Mouse (Mus musculus): ENCODE data around the gene Serpinb13.
"Not testable (repeated sequence)": the region's sequence is repeated elsewhere in the genome, so short reads cannot be mapped to it uniquely, and the experiment has no call there.

The Serpinb13 gene

DNA sequence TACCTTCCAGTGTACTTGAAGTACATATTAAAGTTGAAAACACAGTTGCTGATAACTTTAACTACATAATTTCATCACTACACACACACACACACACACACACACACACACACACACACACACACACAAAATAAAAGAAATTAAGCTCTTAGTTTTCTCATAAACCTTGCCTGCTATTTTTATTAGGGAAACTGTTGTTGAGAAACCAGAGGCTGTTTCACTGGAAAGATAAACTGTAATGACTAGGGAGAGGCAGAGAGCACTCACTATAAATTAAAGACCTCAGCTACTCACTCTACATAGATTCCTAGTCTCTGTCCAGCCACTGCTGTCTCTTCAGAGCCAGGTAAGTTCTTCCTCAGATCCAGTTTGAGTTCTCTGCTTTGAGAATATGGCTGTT, at the start of gene Serpinb13:
Gene Serpinb13 (plus strand): TSS at position 301 of the 400 bp plus-strand sequence.
- no peak for DNase-seq

DNA sequence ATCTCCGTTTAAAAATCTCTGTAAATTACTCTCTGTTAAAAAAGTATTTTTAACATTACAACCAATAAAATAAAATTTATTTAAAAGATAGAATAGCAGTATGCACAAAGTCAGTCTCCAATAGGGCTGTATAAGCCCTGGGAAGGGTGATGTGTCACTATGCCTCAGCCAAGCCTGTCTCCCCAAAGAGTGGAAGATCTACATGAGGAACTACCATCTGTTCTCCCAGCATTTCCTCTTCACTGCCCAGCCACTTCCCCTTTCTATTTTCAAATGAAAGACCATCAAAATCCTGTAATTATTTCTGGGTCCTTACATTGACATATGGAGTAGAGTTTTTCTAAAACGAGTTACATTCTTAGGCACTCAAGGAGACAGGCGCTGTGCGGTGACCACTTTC, 48.8 kb upstream of the Serpinb13 start:
- DNase-seq, result no peak

DNA sequence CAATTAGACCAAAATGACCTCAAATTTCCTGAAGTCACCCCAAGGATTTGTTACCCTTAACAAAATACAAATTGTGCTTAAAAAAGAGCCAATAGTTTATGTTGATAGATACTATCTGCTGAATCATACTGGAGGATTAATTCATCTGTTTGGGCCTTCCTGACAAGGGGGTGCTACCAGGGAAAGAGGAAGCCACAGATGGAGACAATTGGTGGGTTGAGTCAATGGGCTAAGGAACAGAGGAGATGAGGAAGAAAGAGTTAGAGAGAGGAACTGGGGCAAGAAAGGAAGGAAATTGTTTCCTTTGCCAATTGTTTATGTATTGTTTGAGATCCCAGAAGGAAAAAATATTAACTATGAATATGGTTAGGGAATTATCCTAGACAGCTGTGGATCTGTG, 47.1 kb upstream of the Serpinb13 start:
- DNase-seq, result no peak

DNA sequence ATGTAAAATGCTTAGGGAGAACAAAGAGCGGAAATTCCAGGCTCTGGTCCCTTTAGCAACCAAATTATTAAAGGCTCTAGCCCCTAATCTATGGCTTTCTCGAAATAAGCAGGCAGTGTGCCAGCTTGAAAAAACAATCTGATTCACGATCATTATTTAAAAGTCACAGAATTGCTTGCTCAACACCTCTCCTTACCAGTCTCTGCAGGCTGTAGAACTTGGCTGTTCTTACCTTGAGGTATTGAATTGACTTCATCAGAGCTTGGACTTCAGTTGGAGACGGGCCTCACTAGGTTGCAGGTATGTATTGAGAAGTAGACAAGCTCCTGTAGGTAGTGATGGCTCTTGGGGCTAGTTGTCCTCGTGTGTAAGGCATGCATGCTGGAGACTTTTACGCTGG, 46.5 kb upstream of the Serpinb13 start, which contains the start of gene Serpinb12:
Gene Serpinb12 (plus strand): TSS at position 185 of the 400 bp plus-strand sequence.
- no peak for DNase-seq

DNA sequence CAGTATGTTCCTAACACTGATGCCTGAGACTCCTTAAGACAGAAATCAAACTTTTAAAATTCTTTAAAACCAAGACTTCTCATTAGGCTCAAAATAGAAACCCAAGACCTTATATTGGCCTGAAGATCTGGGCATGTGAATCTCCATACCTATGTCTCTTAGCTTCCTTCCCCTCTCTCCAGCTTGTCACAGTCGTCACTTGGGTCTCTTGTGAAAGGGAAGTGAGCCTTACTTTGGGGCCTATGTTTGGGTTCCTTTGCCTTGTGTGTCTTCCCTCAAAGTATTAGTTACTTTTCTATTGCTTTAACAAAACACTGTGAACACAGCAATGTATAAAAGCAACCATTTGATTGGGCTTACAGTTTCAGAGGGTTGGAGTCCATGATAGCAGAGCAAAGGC, 33.6 kb upstream of the Serpinb13 start:
- DNase-seq, result no peak

DNA sequence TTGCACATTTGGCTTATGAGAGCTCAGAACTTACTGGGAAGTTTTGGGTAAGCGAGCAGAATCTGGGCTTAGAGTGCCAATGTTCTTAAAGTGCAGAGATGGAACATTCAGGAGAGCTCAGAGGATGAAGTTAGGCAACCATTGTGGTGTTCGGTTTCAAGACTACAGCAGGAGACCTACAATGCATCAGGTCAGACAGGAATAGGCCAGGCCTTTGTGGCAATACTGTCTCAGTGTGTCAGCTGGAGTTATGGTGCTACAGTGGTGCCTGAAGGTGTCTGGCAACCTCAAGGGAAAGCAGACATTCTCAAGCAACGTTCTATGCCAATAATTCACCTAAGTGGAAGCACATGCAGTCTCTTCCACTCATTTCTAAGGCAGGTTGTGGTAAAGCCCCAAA, 20.8 kb upstream of the Serpinb13 start:
- no peak for DNase-seq

DNA sequence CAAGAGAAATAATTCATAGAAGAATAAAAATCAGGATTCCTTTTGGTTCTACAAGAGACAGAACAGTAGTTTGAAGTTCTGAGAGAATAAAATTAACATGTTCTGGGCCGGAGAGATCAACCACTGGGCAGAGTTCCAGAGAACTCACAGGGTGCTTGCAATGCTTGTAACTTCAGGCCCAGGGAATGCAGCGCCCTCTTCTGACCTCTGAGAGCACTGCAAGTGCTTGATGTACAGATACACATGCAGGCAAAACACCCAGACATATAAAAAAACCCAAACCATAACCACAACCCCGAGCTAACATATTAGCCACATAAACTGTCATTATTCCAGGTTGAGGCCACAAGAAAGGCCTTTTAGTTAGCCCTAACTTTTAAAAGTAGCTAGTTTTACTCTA, 19.8 kb upstream of the Serpinb13 start:
- no peak for DNase-seq

DNA sequence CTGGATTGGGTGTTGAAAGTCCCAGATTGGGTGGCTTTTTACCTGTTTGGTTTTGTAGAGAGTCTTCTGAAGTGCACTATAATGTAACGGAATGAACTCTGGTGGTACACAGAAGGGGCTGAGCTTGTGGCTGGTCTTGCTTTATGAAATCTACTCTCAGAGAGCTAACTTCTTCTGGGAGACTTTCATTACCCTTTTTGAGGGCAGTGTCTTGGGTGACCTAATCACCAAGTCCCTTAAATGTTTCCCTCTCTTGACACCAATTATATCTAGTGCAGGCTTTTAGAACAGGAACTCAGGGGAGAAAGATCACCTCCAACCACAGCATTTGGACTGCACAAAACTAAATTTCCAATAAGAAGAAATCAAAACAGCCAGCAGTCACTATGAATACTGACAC, 2.3 kb downstream of the Serpinb13 start:
- no peak for DNase-seq

DNA sequence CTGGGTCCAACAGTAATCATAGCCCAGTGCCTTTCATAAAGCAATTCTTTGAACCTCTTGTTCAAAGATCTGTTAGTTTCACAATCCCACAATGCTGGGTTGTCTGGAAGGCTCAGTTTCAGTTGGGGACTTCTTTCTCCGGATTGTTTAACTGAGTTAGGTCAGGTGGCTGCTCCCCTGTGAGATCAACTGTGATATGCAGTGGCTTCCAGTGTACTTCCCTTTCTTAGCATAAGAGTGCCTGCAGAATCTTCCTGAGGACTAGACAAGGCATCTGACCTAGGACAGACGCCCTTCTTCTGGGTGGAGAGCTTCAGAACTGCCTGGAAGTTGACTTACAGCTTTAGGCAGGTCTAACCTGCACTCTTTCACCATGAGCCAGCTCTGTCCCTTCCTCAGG, 3.1 kb downstream of the Serpinb13 start:
- no peak for DNase-seq

DNA sequence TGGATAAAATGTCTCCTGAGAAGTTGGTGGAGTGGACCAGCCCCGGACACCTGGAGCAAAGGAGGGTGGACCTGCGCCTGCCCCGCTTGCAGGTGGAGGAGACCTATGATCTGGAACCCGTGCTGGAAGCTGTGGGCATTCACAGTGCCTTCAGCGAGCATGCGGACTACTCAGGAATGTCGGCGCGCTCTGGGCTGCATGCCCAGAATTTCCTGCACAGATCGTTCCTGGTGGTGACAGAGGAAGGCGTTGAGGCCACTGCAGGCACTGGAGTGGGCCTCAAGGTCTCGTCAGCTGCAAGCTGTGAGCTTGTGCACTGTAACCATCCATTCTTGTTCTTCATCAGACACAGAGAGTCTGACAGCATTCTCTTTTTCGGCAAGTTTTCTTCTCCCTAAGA, 19.6 kb downstream of the Serpinb13 start:
- DNase-seq, result no peak

DNA sequence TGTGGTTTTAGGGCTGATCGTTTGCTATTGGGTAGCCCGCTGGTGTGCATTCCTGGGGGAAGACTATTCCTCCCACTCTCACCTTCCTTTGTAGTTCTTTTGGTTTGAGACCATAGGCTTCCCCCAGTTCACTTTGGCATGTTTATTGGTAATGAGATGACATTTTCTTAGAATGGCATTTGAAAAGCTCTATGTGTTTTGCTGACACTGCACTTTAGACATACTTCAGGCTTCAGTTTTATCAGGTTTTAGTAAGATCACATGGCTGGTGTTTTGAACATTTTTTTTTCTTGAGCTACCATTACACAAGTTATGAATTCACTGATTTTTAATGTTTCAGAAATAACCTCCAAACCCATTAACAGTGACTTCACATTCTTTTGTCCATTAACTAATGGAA, 21.0 kb downstream of the Serpinb13 start:
- no peak for DNase-seq

DNA sequence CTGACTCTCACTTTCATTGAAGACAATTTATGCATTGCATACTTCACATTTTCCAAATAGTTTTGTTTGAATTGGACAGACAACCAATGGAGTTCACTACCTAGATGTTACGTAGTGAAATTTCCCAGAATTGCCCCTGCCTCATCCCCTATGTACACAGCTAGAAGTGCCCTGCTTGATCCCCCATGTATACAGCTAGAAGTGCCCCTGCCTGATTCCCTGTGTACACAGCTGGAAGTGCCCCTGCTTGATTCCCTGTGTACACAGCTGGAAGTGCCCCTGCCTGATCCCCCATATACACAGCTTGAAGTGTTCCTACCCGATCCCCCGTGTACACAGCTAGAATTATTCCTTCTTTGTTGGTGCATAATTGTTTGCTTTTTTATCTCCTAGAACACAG, 25.5 kb downstream of the Serpinb13 start:
- no peak for DNase-seq

DNA sequence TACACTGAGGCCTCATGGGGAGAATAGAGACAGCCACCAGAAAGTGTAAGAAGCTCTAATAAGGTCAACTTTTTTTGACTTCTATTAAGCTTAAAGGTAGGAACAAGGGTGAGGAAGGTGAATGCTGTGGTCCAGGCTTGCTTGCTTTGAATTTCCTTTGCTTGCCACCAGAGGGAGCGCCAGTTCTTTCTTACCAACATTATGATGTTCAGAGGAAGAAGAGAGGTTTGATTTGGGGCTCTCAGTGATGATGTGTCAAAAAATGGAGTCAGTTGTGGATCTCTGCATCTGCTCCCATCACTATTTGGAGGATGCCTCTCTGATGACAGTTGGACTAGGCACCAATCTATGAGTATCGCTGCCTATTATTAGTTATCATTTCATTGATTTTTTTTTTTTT, 33.7 kb downstream of the Serpinb13 start:
- no peak for DNase-seq

DNA sequence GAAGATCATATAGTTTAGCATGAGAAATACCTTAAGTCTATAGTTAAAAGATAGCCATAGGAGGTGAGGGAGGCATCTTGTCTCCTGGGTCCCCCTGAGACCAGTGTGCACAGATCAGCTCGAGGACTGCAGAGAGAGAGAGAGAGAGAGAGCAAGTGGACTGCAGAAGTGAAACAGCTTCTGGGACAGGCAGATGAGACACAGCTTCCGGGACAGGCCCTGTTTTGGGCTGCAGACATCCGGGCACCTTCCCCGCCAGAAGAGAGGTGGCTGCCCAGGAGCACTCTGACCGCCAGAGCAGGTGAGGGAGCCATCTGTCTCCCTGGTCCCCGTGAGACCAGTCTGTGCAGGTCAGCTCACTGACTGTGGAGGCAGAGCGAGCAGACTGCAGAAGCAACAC, 34.4 kb downstream of the Serpinb13 start:
- no peak for DNase-seq

DNA sequence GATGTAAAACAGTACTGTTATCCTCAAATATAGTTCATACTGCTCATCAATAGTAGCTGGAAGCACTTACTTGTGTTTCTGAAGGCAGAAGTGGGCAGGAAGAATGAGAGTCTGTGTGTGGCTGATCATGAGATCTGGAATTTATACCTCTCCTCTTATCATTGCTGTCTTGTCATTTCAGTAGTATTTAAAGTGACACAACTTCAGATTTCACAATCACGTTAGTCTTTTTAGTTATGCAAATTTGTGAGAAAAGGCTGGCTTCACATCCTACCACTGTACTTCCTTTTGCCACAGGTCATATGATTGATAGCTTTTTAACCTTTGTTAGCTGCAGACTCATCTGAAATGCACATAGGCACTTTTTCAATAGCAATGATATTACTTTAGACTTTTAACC, 45.1 kb downstream of the Serpinb13 start:
- no peak for DNase-seq

DNA sequence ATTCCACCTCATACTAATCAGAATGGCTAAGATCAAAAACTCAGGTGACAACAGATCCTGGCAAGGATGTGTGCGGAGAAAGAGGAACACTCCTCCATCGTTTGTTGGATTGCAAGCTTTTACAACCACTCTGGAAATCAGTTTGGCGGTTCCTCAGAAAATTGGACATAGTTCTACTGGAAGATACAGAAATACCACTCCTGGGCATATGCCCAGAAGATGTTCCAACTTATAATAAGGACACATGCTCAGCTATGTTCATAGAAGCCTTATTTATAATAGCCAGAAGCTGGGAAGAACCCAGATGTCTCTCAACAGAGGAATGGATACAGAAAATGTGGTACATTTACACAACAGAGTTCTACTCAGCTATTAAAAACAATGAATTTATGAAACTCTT, 53.5 kb downstream of the Serpinb13 start:
- DNase-seq, result not testable (repeated sequence)
